Mouse (Mus musculus) liver, embryonic 14.5 days (tissue): ENCODE data around the gene Gipc1.

Experiments used
- CTCF ChIP-seq: IDR thresholded peaks from 2 replicates; pipeline ENCODE4 v1.5.1; 2016; ENCODE audit warnings: antibody characterized with exemption, low read depth, control low read depth
- EP300 ChIP-seq: IDR thresholded peaks from 2 replicates; pipeline ENCODE4 v1.6.1; 2016; ENCODE audit warnings: antibody characterized with exemption, low read depth

DNA sequence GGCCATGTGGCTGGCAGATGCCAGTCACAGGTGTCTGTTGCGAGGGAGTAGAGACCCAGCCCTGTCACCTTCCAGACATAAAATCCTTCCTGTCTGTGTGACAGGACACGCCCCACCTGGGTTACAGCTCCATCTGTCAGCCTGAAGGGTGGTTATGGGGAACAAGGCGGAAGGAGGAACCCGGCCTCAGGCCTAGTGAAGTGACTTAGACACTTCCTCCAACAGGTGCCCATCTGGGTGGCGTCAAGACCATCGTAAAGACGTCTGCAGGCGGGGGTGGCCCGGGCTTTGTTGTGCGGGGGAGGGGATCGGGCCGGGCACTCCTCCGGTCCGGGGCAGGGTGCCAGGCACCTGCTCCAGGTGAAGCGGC, 45.8 kb downstream of the Gipc1 start:
- TF ChIP-seq CTCF (no peak), EP300 (no peak)
